Mouse (Mus musculus) liver, postnatal 0 days (tissue): Measurements from ENCODE around the gene Hist2h2bb.

Experiments
- CTCF ChIP-seq: sonication (generic); IDR thresholded peaks from 2 replicates; pipeline ENCODE4 v1.5.1; 2016; ENCODE audit warnings: antibody characterized with exemption, low read depth
- EP300 ChIP-seq: IDR thresholded peaks from 2 replicates; pipeline ENCODE4 v1.6.1; 2016; ENCODE audit warnings: antibody characterized with exemption, low read depth, mild to moderate bottlenecking

GRCm38 (mm10) chr3:96293787-96294186, 24.2 kb downstream of the Hist2h2bb start, which contains the start of gene Fcgr1:
- TF ChIP-seq EP300 (no peak), CTCF (no peak)
